Mouse (Mus musculus): ENCODE data around the gene Cdcp2.
"Not testable (repeated sequence)": the region's sequence is repeated elsewhere in the genome, so short reads cannot be mapped to it uniquely, and the experiment has no call there.

Gene Cdcp2

GRCm38 (mm10) chr4:107084858-107085257 is 11.8 kb upstream of the Cdcp2 start:
- peak; percentile 73 to 82 for DNase-seq (ENCODE audit: inconsistent age in 2 of 2, low spot score in 1 of 2)

GRCm38 (mm10) chr4:107091696-107092095 is 5.0 kb upstream of the Cdcp2 start:
- peak; percentile 84 to 93 for DNase-seq (ENCODE audit: inconsistent age in 2 of 2, low spot score in 1 of 2)

DNA sequence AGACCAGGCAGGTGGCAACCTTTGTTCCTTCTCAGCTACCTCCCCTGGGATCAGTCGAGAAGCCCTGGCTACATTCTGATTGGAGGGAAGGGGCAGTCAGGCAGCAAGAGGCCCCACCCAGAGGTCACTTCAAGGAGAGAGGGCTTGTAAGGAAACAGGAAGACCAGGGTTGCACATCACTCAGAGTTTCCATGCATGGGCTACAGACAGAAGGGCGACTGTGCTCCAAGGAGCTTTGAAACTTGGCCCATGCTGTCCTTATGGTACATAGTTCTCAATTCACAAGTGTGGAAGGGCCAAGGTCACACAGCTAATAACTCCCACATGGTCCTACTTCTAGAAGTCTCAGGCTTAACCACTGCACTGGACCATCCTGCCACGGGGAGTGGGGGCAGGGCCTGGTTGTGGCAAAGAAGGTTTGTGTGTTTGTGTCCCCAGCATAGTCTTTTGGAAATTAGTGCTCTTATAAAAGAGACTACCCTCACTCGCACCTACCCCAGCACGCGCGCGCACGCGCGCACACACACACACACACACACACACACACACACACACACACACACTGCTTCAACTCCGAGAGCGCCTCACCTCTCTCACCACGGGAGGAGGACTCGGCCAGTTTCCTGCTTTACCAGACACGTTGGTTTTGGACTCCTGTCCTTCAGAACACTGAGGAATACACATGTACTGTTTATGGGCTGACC is 2.1 kb upstream of the Cdcp2 start:
- no peak for DNase-seq (ENCODE audit: inconsistent age in 2 of 2, low spot score in 1 of 2)

- no peak for DNase-seq (ENCODE audit: inconsistent age in 2 of 2, low spot score in 1 of 2)
Observed at GRCm38 (mm10) chr4:107096043-107096442, 648 bp upstream of the Cdcp2 start.

- DNase-seq (ENCODE audit: inconsistent age in 2 of 2, low spot score in 1 of 2): peak; percentile 39 to 68
Observed at GRCm38 (mm10) chr4:107097871-107098270, 1.2 kb downstream of the Cdcp2 start.

- DNase-seq (ENCODE audit: inconsistent age in 2 of 2, low spot score in 1 of 2): no peak
Observed at GRCm38 (mm10) chr4:107098375-107098774, 1.7 kb downstream of the Cdcp2 start.

DNA sequence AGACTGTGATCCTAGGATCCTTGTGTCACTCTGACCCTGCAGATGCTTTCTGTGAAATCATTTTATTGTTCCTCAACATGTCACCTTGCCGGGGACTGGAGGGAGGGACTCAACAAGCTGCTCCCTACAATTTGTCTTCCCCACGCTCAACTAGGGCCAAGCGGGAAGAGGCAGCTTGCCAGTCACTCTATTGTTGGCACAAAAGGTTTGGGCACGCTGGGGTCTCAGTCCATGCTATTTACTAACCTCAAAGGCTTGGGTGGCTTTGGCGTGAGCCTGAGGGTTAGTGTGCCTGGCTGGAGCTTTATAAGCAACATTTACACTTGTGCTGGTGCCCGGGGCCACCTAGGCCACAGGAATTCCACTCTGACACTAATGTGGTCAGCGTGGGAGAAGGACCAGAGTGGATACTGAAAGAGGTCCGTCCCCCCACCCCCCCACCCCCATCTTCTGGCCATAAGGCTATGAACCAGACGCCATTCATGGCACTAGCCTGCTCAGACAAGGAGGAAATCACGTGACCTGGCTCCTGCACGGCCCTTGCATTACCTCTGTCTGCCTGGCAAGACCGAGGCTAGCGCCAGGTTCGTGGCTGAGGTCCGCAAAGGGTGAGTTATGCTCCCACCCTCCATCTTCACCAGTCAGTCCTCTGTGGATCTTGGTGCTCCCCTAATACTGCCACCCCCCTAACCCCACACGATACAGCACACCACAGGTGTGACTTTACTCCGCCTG is 2.3 kb downstream of the Cdcp2 start:
- no peak for DNase-seq (ENCODE audit: inconsistent age in 2 of 2, low spot score in 1 of 2)

DNA sequence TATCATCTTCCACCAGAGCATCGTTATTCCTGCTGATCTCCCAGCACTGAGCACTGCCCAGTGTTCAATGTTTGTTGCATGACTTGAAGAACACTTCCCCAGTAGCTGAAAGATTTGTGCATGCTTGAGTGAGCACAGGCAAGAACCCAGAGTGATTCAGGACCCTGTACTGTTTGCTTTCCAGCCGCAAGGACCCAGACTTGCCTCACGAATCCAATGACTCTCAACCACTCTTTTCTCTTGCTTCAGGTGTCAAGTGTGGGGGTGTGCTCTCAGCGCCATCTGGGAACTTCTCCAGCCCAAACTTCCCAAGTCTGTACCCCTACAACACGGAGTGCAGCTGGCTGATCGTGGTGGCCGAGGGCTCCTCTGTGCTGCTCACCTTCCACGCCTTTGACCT is 5.5 kb downstream of the Cdcp2 start:
- no peak for DNase-seq (ENCODE audit: inconsistent age in 2 of 2, low spot score in 1 of 2)

DNA sequence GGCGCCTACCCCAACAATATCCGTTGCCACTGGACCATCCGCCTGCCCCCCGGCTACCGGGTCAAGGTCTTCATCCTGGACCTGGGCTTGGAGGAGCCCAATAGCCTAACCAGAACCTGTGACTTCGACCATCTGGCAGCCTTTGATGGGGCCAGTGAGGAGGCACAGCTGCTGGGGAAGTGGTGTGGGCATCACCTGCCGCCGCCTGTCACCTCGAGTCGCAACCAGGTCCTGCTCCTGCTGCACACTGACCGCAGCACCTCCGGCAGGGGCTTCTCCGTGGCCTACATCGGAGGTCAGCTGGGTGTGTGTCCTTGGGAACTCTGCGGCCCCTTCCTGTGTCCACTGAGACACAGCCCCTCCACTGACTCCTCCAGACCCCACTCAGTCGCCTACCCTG is 10.1 kb downstream of the Cdcp2 start:
- DNase-seq (ENCODE audit: inconsistent age in 2 of 2, low spot score in 1 of 2): no peak

DNA sequence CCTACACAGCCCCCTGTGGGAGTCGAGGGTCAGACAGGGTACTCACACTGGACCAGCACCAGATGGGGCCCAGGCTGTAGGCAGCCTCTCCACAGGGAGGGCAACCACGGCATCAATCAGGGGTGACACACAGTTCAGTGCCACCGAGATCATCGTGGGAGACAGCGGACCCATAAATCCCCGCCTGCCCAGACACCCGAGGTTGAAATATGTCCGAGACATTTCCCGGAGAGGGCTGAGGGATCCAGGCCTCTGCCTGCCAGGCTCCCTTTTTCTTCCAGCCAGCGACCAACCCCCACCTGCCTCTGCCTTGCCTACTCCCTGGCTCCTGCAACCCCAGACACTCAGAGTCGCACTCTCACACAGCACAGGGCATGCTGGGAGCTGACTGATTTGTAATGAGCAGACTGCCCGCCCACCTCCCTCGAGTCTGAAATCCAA is 11.6 kb downstream of the Cdcp2 start:
- peak; percentile 45 to 70 for DNase-seq (ENCODE audit: inconsistent age in 2 of 2, low spot score in 1 of 2)

- DNase-seq (ENCODE audit: inconsistent age in 2 of 2, low spot score in 1 of 2): not testable (repeated sequence)
Observed at GRCm38 (mm10) chr4:107109181-107109580, 12.5 kb downstream of the Cdcp2 start.

GRCm38 (mm10) chr4:107114278-107114677 is 17.6 kb downstream of the Cdcp2 start:
- DNase-seq (ENCODE audit: inconsistent age in 2 of 2, low spot score in 1 of 2): no peak

GRCm38 (mm10) chr4:107117741-107118385 is 21.2 kb downstream of the Cdcp2 start:
- peak; percentile 83 for DNase-seq (ENCODE audit: inconsistent age in 2 of 2, low spot score in 1 of 2)

DNA sequence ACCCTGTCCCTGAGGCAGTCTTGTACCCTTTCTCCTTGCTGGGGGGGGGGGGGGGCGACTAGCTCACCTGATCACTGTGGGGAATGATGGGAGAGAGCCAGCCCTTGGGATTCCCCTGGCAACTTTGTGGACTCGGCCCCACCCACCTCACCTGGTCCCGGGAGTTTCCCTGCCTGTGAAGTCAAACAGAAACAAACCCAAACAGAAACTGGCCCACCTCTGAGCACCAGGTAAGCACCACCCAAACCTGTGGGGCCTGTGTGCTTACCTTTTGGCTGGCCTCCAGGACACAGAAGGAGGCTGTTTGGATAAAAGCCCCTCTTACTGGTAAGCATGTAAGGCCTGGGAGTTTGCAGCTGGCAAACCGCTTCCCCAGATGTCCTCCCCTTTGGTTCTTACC is 22.4 kb downstream of the Cdcp2 start:
- DNase-seq (ENCODE audit: inconsistent age in 2 of 2, low spot score in 1 of 2): no peak

DNA sequence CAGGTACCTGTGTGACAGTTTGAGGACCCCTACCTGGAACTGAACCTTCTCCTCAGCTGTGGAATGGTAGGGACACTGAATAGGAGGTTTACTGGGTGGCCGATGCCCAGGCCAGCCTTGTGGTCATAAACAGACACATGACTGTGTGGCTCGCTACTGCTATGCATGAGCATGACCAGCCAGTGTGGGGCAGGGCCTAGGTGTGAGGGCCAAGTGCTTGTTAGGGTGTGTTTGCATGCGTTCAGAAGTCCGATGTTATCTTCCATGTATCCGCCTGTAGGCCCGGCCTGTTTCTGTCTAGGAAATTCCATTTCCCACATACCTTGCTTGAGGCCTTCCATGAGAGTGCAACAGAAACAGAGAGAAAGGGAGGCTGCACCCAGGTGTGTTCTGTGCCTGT is 24.0 kb downstream of the Cdcp2 start:
- DNase-seq (ENCODE audit: inconsistent age in 2 of 2, low spot score in 1 of 2): no peak

- peak; percentile 46 to 79 for DNase-seq (ENCODE audit: inconsistent age in 2 of 2, low spot score in 1 of 2)
Observed at GRCm38 (mm10) chr4:107121165-107121943, 24.7 kb downstream of the Cdcp2 start.

DNA sequence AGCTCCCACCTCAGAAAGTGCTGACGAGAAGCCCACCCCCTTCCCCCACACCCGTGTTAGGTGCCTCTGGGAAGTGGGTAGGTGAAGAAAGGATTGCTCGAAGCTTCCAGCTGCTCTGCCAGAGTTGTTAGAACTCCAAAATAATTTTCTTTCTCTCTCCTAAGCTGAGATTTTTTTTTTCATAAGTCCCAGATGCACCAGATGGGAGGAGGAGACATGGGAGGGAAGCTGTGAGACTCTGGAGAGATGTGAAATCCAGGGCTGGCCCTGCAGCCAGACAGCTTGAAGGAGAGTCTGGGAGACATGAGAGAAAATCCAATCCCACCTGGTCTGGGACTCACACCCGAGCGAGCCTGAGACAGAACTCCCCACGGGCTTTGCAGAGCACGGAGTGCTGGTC is 27.7 kb downstream of the Cdcp2 start:
- DNase-seq (ENCODE audit: inconsistent age in 2 of 2, low spot score in 1 of 2): no peak

DNA sequence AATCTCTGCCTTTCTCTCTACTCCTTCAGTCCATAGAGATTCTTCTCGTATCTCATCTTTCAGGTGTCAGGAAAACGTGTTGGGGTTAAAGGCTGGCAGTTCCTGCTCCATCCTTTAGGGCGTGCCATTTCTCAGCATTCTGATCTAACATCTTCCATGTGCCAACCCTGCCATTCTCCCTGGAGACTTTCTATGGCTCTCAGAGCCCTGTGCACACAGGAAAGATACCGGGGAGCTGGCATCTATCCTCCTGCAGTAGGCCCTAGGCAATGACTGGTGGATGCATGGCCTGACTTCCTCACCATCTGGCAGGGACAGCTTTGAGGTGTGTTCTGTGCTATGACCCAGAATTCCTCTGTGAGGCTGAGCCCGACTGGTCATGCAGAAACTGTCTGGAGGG is 28.4 kb downstream of the Cdcp2 start:
- DNase-seq (ENCODE audit: inconsistent age in 2 of 2, low spot score in 1 of 2): no peak

- DNase-seq (ENCODE audit: inconsistent age in 2 of 2, low spot score in 1 of 2): no peak
Observed at GRCm38 (mm10) chr4:107126389-107126788, 29.7 kb downstream of the Cdcp2 start.

DNA sequence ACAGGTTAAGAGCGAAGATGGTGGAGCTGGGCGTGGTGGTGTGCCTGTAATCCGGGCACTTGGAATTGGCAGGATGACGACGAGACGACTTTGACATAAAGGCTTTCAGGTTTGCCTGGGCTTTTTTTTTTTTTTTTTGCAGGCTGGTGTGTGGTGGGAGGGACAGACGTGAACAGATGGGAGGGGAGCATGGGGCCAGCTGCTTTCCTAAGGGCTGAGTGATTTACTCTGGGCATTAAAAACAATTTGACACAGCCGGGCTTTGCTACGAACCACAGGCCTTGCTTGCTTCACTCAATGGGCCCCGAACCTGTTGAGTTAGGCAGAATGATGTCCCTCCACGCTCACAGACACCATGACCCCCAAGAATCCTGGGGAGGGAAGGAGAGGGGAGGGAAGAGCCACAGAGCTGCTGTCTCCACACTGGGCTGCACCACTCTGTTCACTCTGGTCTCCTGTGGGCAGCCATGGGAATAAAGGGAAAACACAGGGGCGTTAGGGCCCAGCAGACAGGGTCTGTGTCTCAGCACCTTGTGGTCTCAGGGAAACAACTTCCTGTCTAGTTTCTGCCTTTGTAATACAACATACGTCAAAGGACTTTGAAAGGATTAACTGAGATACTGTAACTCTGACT is 30.3 kb downstream of the Cdcp2 start:
- DNase-seq (ENCODE audit: inconsistent age in 2 of 2, low spot score in 1 of 2): no peak
